Mouse (Mus musculus) CH12.LX (cell line): ENCODE measurements around the gene Gm44965.

Experiments used
- CHD1 ChIP-seq: IDR thresholded peaks from 2 replicates; pipeline ENCODE4 v1.6.1; 2012; ENCODE audit warnings: low read depth, low read length, improper control_type of control experiment, inconsistent platforms
- CTCF ChIP-seq, 2 experiments: IDR thresholded peaks in 1 of 2; conservative IDR thresholded peaks in 1 of 2; 2 replicates each; pipeline ENCODE4 v1.5.1; 2011 to 2012; ENCODE audit warnings: low read depth in 2 of 2, low read length in 2 of 2, improper control_type of control experiment in 1 of 2, inconsistent platforms in 1 of 2, mild to moderate bottlenecking in 1 of 2, moderate library complexity in 1 of 2
- E2F4 ChIP-seq: IDR thresholded peaks from 2 replicates; pipeline ENCODE4 v1.6.1; 2011; ENCODE audit warnings: low read depth, low read length, improper control_type of control experiment; ENCODE audit not compliant: insufficient replicate concordance
- HCFC1 ChIP-seq: IDR thresholded peaks from 2 replicates; pipeline ENCODE4 v1.6.1; 2012; ENCODE audit warnings: low read depth, mild to moderate bottlenecking, inconsistent platforms, low read length, improper control_type of control experiment
- MXI1 ChIP-seq: IDR thresholded peaks from 2 replicates; pipeline ENCODE4 v1.6.1; 2011; ENCODE audit warnings: mild to moderate bottlenecking, low read depth, low read length, improper control_type of control experiment
- POLR2A ChIP-seq: IDR thresholded peaks from 2 replicates; pipeline ENCODE4 v1.6.1; 2011; ENCODE audit warnings: low read depth, mild to moderate bottlenecking, improper control_type of control experiment, low read length
- ZKSCAN1 ChIP-seq: IDR thresholded peaks from 2 replicates; pipeline ENCODE4 v1.6.1; 2012; ENCODE audit warnings: low read depth, inconsistent platforms, low read length, improper control_type of control experiment, borderline replicate concordance

GRCm38 (mm10) chr6:48572572-48573061 is 21.1 kb upstream of the Gm44965 start, which contains the start of gene Rarres2:
- TF ChIP-seq CHD1 (no peak), POLR2A (no peak), E2F4 (no peak), CTCF (conservative IDR thresholded peaks at IDR 0.05 in 1 of 2, IDR thresholded peaks at IDR 0.05 in 1 of 2; ENCODE audit: low read depth in 2 of 2, low read length in 2 of 2) (no peak), HCFC1 (no peak), ZKSCAN1 (no peak), MXI1 (no peak)
